Mouse (Mus musculus) megakaryocyte-erythroid progenitor cell, adult 5-6 weeks (primary cell): ENCODE results near the gene Frmd4a. TPM values are rescaled to one million over a fixed set of nuclear protein-coding genes. Genes with fewer than 3 reads are reported as not detected.

Experiments
- ATAC-seq: replicated peaks from 2 replicates; pipeline ENCODE4 v1.8.0; 2016; ENCODE audit warnings: mild to moderate bottlenecking, inconsistent platforms; ENCODE audit not compliant: severe bottlenecking, poor library complexity, low FRiP score, low TSS enrichment
- total RNA-seq, 2 experiments: library from RNA; stranded (forward) in 1 of 2; stranded (reverse) in 1 of 2; fragments of 200-1000, 215-1000 nt in 1 of 2; fragments of >200 nt in 1 of 2; fragmentation: Nextera tagmentation in 1 of 2; gene quantifications; 2 replicates each; pipeline ENCODE4 v1.2.3; 2014 to 2017

Frmd4a gene
- total RNA-seq, 2 experiments from 2014 or later, result 14.7 to 35.2 TPM

DNA sequence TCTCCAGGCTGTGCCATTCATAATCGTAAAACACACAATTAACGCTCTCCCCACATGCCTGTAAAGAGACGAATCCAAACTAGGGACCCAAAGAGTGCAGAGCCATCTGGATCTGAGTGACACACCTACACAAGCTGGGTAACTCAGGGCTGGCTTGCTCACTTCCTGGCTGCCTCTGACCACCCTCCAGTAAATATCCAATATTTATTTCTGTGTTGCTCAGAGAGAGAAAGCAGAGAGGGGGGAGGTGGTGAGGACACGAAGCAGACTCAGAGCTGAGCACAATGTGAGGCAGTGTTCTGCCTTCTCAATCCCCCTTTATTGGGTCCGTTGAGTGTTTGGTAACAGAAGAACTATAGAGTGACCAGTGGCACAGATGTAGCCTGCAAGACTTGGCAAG lies 389.5 kb downstream of the Frmd4a start:
- no peak for ATAC-seq

DNA sequence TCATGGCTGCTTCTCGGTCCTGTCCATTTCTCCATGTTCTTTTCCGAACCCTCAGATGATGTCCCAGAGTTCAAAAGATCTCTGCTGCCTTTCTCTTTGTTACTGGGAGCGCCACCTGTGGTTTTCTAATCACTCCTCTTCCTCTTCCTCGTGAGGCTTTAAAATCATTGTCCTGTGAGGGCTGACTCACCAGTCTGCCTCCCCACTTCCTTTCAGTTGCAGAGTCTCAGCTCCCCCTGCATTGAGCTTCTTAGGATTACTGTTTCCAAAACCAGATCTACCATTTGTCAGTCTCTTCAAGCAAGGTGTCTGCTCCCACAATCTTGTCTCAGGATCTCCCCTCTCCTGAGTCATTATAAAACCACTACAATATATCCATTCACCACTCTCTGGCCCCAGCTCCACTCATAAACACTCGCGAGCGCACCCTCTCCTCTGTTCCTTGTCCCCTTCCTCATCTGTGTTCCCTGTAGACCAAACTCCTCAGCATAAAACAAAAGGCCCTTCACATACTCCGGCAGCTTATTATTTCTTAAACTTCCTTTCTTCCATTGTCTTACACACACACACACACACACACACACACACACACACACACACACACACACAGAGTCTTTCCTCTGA lies 392.4 kb downstream of the Frmd4a start:
- no peak for ATAC-seq

DNA sequence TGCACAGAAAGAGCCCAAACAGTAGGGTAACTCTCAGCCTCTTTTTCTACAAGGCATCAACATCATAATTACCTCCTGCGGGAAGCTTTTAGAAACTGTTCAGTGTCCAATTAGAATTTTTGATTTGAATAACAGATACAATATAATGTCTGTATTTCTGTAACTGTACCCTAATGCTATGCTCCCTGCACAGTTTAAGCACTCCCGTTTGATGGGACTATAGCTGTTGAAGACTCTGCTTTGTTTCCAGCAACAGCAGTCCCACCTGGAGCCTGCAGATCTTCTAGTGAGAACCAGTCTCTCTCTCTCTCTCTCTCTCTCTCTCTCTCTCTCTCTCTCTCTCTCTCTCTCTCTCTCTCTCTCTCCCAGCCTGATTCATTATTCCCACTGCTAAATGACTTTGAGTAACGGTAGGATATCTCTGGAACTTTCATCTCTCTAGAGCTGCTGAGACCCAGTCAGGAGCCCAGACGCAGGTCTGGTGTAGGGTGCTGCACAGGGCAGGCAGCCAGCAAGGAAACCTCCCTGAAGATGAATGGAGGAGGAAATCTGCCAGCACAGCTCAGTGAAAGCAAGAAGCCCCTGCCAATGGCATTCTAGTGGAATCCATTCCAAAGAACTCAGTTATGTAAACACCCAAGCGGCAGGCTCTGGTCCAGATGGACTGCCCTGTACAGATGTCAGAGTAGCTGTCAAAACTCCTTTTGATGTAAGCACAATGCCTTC lies 395.5 kb downstream of the Frmd4a start:
- no peak for ATAC-seq

DNA sequence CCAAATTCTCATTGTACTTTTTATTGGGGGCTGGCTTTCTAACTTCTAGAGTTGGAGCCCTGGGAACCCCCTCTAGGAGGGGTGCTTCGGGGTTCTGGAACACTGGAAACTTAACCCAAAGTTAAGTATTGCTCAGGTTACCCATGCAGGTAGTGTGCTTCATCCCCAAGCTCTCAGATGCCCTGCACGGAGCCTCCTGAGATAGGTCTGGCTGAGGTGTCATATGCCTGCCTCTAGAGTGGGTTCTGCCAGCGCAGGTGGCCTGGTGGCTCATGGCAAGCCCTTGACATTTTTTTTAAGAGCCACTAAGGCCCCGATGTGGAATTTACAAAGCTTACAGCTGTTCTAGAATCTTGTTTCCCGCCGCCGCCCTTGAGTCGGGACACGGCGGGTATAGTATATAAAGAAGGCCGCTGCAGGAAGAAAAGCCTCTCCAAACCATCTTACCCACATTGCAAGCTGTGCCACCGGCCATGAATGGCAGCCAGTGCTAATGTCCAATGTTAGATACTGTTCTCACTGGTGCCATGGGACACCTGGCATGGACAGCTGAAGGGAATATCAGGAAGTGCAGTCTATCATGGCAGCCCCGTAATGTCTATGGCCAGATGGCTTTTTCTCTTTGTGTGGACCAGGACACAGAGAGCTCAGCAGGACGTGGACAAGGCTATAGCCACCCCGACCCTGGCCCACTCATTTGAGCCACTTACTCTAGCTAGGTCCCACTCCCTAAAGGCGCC lies 396.2 kb downstream of the Frmd4a start:
- ATAC-seq, result no peak

GRCm38 (mm10) chr2:4420679-4421312 lies 403.3 kb downstream of the Frmd4a start:
- ATAC-seq, result no peak

DNA sequence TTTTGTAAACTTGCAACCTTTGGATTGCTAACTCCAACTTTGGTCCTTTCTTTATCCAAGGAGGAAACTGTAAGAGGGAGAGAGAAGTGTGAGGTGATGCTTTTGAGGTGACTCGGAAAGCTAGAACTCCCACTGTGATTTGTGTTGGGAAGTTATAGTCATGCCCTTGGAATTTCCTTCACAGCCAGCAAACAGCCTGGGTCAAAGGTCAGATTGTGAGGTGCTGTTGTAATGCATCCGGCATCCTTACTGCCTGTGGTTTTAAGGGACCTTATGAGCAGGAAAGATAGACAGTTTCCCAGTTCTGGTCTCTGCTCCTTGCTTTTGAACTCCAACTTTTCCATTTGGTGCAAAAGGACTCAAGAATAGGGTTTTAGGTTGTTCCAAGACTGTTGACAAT lies 404.2 kb downstream of the Frmd4a start:
- no peak for ATAC-seq

DNA sequence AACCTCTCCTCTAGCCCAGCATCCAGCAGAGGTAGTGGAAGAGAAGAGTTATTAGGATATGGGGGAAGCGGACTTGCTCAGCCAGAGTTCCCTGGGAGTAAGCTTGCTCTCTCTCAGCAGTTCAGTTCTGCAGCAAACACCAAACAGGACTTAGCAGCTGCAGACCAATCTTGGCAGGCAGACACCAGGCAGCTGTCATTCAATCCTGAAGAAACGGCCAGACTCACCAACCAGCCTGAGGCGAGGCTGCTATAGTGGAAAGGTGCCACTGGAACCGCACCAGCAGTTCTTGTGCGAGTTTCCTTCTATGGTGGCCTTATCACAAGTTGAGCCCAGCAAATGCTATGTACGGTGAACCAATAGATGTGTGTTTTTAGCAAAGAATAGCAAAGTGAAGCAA lies 406.4 kb downstream of the Frmd4a start:
- ATAC-seq, result no peak

DNA sequence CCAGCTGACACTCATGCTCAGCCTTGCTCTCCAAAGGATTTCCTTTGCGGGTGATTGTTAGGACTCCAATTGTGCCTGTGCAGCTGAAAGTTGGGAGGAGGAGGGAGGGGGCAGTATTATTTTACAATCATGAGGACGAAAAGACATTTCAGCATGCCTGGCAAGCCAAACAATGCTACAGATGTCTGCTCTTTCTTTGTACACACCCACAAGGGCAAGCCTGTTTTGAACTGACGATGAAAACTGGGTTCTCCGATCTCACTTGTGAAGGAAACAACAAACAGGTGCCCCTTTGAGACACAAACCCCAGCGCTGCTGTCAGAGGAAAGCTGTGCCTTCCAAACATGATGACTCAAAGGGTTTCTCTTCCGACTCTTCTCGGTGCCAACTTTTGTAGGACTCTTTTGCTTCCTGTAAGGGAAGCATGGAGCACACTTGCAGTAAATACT lies 410.9 kb downstream of the Frmd4a start:
- ATAC-seq, result no peak

DNA sequence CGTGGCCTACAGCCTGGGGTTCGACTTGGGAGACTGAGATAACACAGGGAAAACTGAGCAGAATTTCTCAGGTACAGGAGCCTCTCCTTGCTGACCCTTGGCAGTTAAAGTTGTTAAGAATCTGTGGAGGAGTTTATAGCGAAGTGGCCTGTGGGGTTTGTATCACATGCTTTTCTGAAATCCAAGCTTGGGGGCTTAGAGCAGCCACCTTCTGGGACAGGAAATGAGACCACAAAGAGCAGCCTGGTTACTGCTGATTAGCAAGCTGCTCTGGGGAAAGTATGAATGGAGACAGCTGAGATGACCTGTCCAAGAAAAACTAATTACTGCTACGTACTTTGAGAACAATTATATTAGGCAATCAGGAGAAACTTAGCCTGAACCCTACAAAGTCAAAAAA lies 415.6 kb downstream of the Frmd4a start:
- ATAC-seq, result peak; percentile 77

GRCm38 (mm10) chr2:4435051-4435450 lies 417.5 kb downstream of the Frmd4a start:
- no peak for ATAC-seq

- no peak for ATAC-seq
These were observed 419.1 kb downstream of the Frmd4a start for GRCm38 (mm10) chr2:4436361-4437231.

DNA sequence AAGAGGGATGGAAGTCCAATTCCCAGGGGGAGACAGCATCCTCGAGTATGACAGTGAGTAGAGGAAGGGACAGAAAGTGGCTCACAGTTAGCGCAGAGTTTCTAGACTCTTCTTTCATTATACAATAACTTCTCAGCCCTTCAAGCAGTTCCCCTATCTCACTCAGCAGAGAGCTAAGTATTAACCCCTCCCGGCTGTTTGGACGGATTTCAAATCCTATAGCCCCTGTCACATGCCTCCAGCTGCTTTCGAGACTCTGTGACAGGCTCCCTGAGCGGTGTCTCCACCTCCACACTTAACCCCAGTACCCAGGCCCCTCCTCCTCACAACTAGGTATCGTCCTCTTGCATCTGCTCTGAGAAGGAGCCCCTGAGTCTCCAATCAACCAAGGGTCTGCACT lies 421.2 kb downstream of the Frmd4a start:
- peak; percentile 93 for ATAC-seq

DNA sequence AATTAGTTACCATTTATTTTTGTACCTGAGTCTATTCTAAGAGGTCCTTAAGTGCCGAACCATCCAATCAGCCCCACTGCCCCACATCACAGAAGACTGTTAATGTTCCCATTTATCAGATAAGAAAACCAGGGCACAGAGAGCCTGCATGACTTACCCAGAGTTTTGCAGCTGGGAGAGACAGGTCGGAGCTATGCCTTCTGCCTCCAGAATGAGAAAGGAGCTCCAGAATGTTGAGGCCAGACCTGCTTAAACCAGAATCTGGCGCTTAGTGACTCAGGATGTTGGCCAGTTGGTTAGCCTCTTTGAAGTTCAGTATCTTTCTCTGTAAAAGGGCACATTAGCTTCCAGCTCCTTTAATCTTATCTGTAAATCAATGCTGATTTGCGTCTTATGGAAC lies 422.4 kb downstream of the Frmd4a start:
- ATAC-seq, result no peak

- ATAC-seq, result no peak
These were observed 424.3 kb downstream of the Frmd4a start for GRCm38 (mm10) chr2:4441840-4442239.

GRCm38 (mm10) chr2:4444740-4445139 lies 427.2 kb downstream of the Frmd4a start:
- ATAC-seq, result no peak

- no peak for ATAC-seq
These were observed 428.3 kb downstream of the Frmd4a start for GRCm38 (mm10) chr2:4445629-4446400.

DNA sequence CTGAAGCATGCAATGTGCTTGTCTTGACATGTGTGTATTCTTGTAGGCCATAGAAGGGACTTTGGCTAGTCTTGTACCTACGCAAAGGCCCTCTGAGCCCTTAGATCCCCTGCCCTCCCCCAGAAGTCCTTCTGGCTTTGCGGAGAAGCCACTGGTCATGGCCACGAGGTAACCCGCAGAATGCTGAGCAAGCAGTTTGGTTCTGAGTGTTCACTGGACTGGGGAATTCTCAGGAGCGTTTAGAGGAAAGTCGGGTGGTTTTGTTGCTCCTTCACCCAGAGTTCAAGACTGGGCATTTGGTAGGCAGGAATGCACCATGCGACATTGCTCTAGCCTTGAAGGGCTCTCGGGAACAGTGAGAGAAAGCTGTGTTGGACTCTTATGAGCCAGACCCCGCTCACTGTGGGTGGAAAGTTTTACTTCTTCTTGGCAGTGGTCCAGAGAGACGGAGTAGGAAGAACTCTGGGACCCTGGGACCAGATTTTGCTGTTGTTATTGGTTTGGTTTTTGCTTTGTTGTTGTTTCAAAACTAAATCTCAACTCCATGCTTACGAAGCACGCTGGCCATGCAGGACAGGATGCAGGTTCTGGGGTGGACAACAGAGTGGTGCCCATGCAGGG lies 432.5 kb downstream of the Frmd4a start:
- ATAC-seq, result no peak
